Mouse (Mus musculus): ENCODE measurements around the gene Six3. TPM values are rescaled to one million over a fixed set of nuclear protein-coding genes. Genes with fewer than 3 reads are reported as not detected.

The Six3 gene
- polyA plus RNA-seq, 1 experiment from 2014 or later, result 0.13 TPM

- Histone ChIP-seq H3K4me2 (ENCODE audit: low read depth) (no peak overlapping the region), H3K9me3 (ENCODE audit: control insufficient read depth, low read length) (no peaks in the 10 kb centered on the region), H3K27me3 (ENCODE audit: control insufficient read depth, insufficient read depth, low read length) (no peaks in the 10 kb centered on the region), H3K4me3 (ENCODE audit: low read depth, low read length) (no peak overlapping the region), H3K9ac (ENCODE audit: low read length) (no peak overlapping the region), H3K27ac (ENCODE audit: low read depth, low read length) (no peak overlapping the region), H3K4me1 (ENCODE audit: control insufficient read depth, insufficient read depth, low read length) (no peaks in the 10 kb centered on the region), H3K36me3 (ENCODE audit: control insufficient read depth, insufficient read depth, low read length) (no peaks in the 10 kb centered on the region)
- DNase-seq (ENCODE audit: low spot score) (no peak), ATAC-seq (ENCODE audit: insufficient read depth, low FRiP score, low TSS enrichment) (no peak)
- 60% methylated on average over 6 of the region's 6 CpGs for WGBS
These were observed 21.4 kb upstream of the Six3 start for GRCm38 (mm10) chr17:85591976-85592375.

DNA sequence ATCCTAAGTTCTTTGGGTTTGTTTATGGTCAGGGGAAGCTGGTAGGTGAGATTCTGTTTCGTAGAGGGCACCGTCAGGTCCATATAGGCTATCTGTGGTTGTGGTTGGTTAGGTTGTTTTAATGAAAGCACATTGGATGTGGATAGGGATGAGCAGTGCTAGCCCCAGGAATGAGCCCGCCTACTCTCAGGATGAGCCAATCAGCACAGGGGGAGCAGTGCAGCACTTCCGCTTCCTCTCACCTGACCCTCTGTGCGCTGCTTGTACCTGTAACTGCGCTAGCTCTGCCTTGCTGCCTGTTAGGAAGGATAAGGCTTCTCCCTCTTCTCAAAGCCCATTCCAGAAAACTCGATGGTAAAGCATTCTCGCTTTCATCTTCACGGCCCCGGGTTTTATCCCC, 17.6 kb upstream of the Six3 start:
- Histone ChIP-seq H3K4me3 (ENCODE audit: low read depth, low read length) (no peak overlapping the region), H3K27me3 (ENCODE audit: control insufficient read depth, insufficient read depth, low read length) (peaks cover 1% of the 10 kb centered on the region; the same call in 1 of the 2 replicates), H3K4me1 (ENCODE audit: control insufficient read depth, insufficient read depth, low read length) (no peaks in the 10 kb centered on the region), H3K4me2 (ENCODE audit: low read depth) (no peak overlapping the region), H3K36me3 (ENCODE audit: control insufficient read depth, insufficient read depth, low read length) (no peaks in the 10 kb centered on the region), H3K9ac (ENCODE audit: low read length) (no peak overlapping the region; the same call in 1 of the 2 replicates), H3K9me3 (ENCODE audit: control insufficient read depth, low read length) (no peaks in the 10 kb centered on the region), H3K27ac (ENCODE audit: low read depth, low read length) (no peak overlapping the region)
- DNase-seq (ENCODE audit: low spot score), result peak; percentile 4
- 58% methylated on average over 10 of the region's 10 CpGs for WGBS
- ATAC-seq (ENCODE audit: insufficient read depth, low FRiP score, low TSS enrichment), result no peak

GRCm38 (mm10) chr17:85596341-85596890, 17.0 kb upstream of the Six3 start:
- H3K4me3 ChIP-seq (ENCODE audit: low read depth, low read length), result no peak overlapping the region
- H3K4me1 ChIP-seq (ENCODE audit: control insufficient read depth, insufficient read depth, low read length), result no peaks in the 10 kb centered on the region
- H3K9me3 ChIP-seq (ENCODE audit: control insufficient read depth, low read length), result no peaks in the 10 kb centered on the region
- H3K9ac ChIP-seq (ENCODE audit: low read length), result no peak overlapping the region
- H3K4me2 ChIP-seq (ENCODE audit: low read depth), result no peak overlapping the region
- DNase-seq (ENCODE audit: low spot score) (no peak), ATAC-seq (ENCODE audit: insufficient read depth, low FRiP score, low TSS enrichment) (no peak)
- H3K27ac ChIP-seq (ENCODE audit: low read depth, low read length), result no peak overlapping the region
- no peaks in the 10 kb centered on the region for H3K36me3 ChIP-seq (ENCODE audit: control insufficient read depth, insufficient read depth, low read length)
- WGBS, result 58% methylated on average over 6 of the region's 6 CpGs
- H3K27me3 ChIP-seq (ENCODE audit: control insufficient read depth, insufficient read depth, low read length), result peaks cover 4% of the 10 kb centered on the region; the same call in 1 of the 2 replicates

- Histone ChIP-seq H3K9me3 (ENCODE audit: control insufficient read depth, low read length) (no peaks in the 10 kb centered on the region), H3K4me1 (ENCODE audit: control insufficient read depth, insufficient read depth, low read length) (no peaks in the 10 kb centered on the region), H3K4me2 (ENCODE audit: low read depth) (no peak overlapping the region), H3K36me3 (ENCODE audit: control insufficient read depth, insufficient read depth, low read length) (no peaks in the 10 kb centered on the region), H3K27me3 (ENCODE audit: control insufficient read depth, insufficient read depth, low read length) (peaks cover 21% of the 10 kb centered on the region), H3K9ac (ENCODE audit: low read length) (no peak overlapping the region), H3K4me3 (ENCODE audit: low read depth, low read length) (no peak overlapping the region), H3K27ac (ENCODE audit: low read depth, low read length) (no peak overlapping the region)
- DNase-seq (ENCODE audit: low spot score) (no peak), ATAC-seq (ENCODE audit: insufficient read depth, low FRiP score, low TSS enrichment) (no peak)
- WGBS, result 69% methylated on average over 9 of the region's 9 CpGs
These were observed 13.9 kb upstream of the Six3 start for GRCm38 (mm10) chr17:85599520-85599919.

DNA sequence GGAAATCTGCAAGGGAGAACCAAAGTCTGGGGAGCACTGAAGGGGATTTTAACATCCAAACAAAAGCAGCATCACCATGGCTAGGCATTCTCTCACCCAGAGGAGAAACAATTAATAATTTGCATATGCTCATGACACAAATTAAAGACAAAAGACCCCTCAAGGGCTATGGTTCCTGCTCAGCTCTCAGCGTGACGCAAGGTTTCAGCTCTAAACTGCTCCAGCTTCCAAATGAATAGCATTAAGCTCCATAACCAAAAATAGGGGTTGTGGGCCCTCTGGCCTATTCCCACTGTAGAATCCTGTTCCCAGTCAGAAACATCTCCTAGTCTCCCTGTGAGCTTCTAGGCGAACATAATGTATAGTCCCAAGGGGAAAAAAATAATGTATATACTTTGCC, 6.9 kb upstream of the Six3 start:
- H3K4me1 ChIP-seq (ENCODE audit: control insufficient read depth, insufficient read depth, low read length), result no peaks in the 10 kb centered on the region

GRCm38 (mm10) chr17:85607556-85608365, 5.6 kb upstream of the Six3 start:
- Histone ChIP-seq H3K4me1 (ENCODE audit: control insufficient read depth, insufficient read depth, low read length) (no peaks in the 10 kb centered on the region), H3K27ac (ENCODE audit: low read depth, low read length) (no peak overlapping the region), H3K9me3 (ENCODE audit: control insufficient read depth, low read length) (no peaks in the 10 kb centered on the region), H3K27me3 (ENCODE audit: control insufficient read depth, insufficient read depth, low read length) (peaks cover 85% of the 10 kb centered on the region), H3K9ac (ENCODE audit: low read length) (no peak overlapping the region), H3K4me2 (ENCODE audit: low read depth) (no peak overlapping the region), H3K36me3 (ENCODE audit: control insufficient read depth, insufficient read depth, low read length) (no peaks in the 10 kb centered on the region), H3K4me3 (ENCODE audit: low read depth, low read length) (no peak overlapping the region)
- WGBS, result 1% methylated on average over 41 of the region's 41 CpGs
- ATAC-seq (ENCODE audit: insufficient read depth, low FRiP score, low TSS enrichment) (no peak), DNase-seq (ENCODE audit: low spot score) (peak; percentile 55)

More for the DNA sequence above, 6.9 kb upstream of the Six3 start:
- no peak overlapping the region for H3K9ac ChIP-seq (ENCODE audit: low read length)
- 1% methylated on average over 3 of the region's 3 CpGs for WGBS
- DNase-seq (ENCODE audit: low spot score), result peak; percentile 6
- H3K4me2 ChIP-seq (ENCODE audit: low read depth), result no peak overlapping the region
- peaks cover 79% of the 10 kb centered on the region for H3K27me3 ChIP-seq (ENCODE audit: control insufficient read depth, insufficient read depth, low read length)
- H3K4me3 ChIP-seq (ENCODE audit: low read depth, low read length), result no peak overlapping the region
- no peaks in the 10 kb centered on the region for H3K9me3 ChIP-seq (ENCODE audit: control insufficient read depth, low read length)
- ATAC-seq (ENCODE audit: insufficient read depth, low FRiP score, low TSS enrichment), result no peak
- no peaks in the 10 kb centered on the region for H3K36me3 ChIP-seq (ENCODE audit: control insufficient read depth, insufficient read depth, low read length)
- no peak overlapping the region for H3K27ac ChIP-seq (ENCODE audit: low read depth, low read length)

- peaks cover 86% of the 10 kb centered on the region for H3K27me3 ChIP-seq (ENCODE audit: control insufficient read depth, insufficient read depth, low read length)
- 0 out of 2 replicates have a peak overlapping the region, but pooled peaks have one; percentile 6 for H3K4me3 ChIP-seq (ENCODE audit: low read depth, low read length)
- WGBS, result under 1% methylated on average over 41 of the region's 42 CpGs
- H3K9me3 ChIP-seq (ENCODE audit: control insufficient read depth, low read length), result no peaks in the 10 kb centered on the region
- no peaks in the 10 kb centered on the region for H3K36me3 ChIP-seq (ENCODE audit: control insufficient read depth, insufficient read depth, low read length)
- no peak overlapping the region for H3K9ac ChIP-seq (ENCODE audit: low read length)
- no peak for ATAC-seq (ENCODE audit: insufficient read depth, low FRiP score, low TSS enrichment)
- no peak overlapping the region for H3K27ac ChIP-seq (ENCODE audit: low read depth, low read length)
- DNase-seq (ENCODE audit: low spot score), result peak; percentile 36
- H3K4me1 ChIP-seq (ENCODE audit: control insufficient read depth, insufficient read depth, low read length), result no peaks in the 10 kb centered on the region
- peak overlapping the region; percentile 8; the same call in 1 of the 2 replicates for H3K4me2 ChIP-seq (ENCODE audit: low read depth)
These were observed 4.9 kb upstream of the Six3 start for GRCm38 (mm10) chr17:85608366-85609093.

GRCm38 (mm10) chr17:85609094-85609425, 4.3 kb upstream of the Six3 start:
- WGBS, result under 1% methylated on average over 13 of the region's 13 CpGs
- no peak for ATAC-seq (ENCODE audit: insufficient read depth, low FRiP score, low TSS enrichment)
- Histone ChIP-seq H3K27me3 (ENCODE audit: control insufficient read depth, insufficient read depth, low read length) (peaks cover 92% of the 10 kb centered on the region), H3K36me3 (ENCODE audit: control insufficient read depth, insufficient read depth, low read length) (no peaks in the 10 kb centered on the region), H3K4me2 (ENCODE audit: low read depth) (peak overlapping the region; percentile 8; the same call in 1 of the 2 replicates), H3K9ac (ENCODE audit: low read length) (no peak overlapping the region), H3K27ac (ENCODE audit: low read depth, low read length) (no peak overlapping the region), H3K9me3 (ENCODE audit: control insufficient read depth, low read length) (no peaks in the 10 kb centered on the region), H3K4me1 (ENCODE audit: control insufficient read depth, insufficient read depth, low read length) (no peaks in the 10 kb centered on the region), H3K4me3 (ENCODE audit: low read depth, low read length) (no peak overlapping the region)
- DNase-seq (ENCODE audit: low spot score), result peak; percentile 59
